Mouse (Mus musculus) heart, postnatal 4 days (tissue): Measurements from ENCODE around the gene Fam185a. TPM values are rescaled to one million over a fixed set of nuclear protein-coding genes. Genes with fewer than 3 reads are reported as not detected.

Experiments
- DNase-seq: peaks from one replicate; pipeline ENCODE4 v3.0.0; 2021
- total RNA-seq, 2 experiments: library from RNA; stranded (reverse); gene quantifications; 2 replicates each; pipeline ENCODE4 v1.2.3; 2021

The Fam185a gene
- total RNA-seq, 2 experiments from 2014 or later = 7.7 to 8.6 TPM

- DNase-seq = peak; percentile 47
These were observed 71.6 kb downstream of the Fam185a start for GRCm38 (mm10) chr5:21496321-21496720.

GRCm38 (mm10) chr5:21496881-21497280, 72.1 kb downstream of the Fam185a start:
- no peak for DNase-seq

- DNase-seq = no peak
These were observed 73.7 kb downstream of the Fam185a start for GRCm38 (mm10) chr5:21498490-21498889.

GRCm38 (mm10) chr5:21498925-21499324, 74.2 kb downstream of the Fam185a start:
- no peak for DNase-seq

GRCm38 (mm10) chr5:21500133-21500532, 75.4 kb downstream of the Fam185a start:
- DNase-seq = no peak

GRCm38 (mm10) chr5:21500941-21501340, 76.2 kb downstream of the Fam185a start:
- DNase-seq = no peak

- DNase-seq = no peak
These were observed 78.3 kb downstream of the Fam185a start for GRCm38 (mm10) chr5:21502936-21503610.

DNA sequence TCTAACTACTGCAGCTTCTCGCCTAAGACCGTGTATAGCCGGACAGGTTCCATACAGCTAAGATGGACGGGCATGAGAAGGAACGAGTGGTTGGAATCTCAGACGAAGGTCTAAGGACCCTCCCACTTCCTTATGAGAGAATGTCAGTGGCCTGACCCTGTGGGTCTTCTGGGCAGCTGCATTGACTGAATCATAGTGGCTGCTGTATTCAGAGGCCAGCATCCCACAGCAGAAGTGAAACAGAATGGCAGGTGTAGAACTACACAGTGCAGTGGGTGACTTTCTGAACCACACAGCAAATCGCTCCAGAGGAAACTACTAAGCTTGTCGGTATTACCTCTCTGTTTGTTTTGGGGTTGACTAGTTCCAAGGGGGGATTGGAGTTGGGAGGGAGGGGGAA, 80.4 kb downstream of the Fam185a start:
- no peak for DNase-seq

DNA sequence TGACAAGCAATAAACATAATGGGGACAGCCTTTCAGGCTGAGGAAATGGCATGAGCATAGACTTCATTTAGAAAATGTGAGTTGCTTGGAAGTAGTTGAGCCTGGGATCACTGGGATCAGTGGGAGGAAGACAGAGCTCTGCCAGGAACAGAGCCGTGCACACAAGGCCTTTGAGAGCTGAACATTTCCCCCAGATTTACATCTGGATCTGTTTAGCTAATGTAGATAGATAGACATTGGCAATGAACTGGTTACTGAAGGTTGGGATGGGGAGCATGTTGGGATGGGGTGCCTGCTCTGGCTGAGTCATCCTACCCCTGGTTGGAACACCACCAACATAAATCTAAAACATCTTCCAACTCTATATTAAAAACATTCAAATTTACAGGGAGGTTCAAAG, 82.1 kb downstream of the Fam185a start:
- no peak for DNase-seq

GRCm38 (mm10) chr5:21509801-21510200, 85.0 kb downstream of the Fam185a start:
- no peak for DNase-seq

DNA sequence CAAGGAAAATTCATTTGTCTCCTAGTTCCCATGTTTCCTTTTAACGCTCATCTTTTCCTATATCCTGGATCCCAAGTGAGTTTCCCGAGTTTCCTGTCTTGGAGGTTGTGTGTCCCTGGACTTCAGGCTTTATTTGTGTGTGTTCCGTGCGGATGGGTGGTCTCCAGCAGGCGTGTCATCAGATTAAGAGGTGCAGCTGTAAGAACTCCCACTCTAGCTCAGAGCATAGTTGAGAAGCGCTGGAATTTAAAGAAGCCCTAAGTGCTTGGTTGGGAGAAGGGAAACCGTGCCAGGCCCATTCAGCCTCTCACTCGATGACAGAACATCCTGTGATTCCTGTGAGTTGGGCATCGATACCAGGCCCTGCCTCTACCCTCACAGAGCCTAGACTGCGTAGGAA, 88.6 kb downstream of the Fam185a start:
- DNase-seq = no peak

DNA sequence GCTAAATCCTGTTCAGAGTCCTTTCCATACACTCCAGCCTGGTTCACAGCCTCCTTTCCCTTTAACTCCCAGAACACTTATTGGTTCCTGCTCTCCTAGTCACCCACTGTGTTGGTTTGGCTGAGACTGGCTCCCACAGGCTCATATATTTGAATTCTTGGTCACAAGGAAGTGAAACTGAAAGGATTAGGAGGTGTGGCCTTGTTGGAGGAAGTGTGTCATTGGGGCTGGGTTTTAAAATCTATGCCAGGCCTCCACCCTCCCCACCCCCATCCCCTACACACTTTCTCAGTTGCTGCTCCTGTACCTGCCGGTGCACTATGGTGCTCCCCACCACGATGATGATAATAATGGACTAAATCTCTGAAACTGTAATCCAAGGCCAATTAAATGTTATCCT, 92.8 kb downstream of the Fam185a start:
- no peak for DNase-seq

GRCm38 (mm10) chr5:21518207-21518606, 93.4 kb downstream of the Fam185a start:
- DNase-seq = no peak

DNA sequence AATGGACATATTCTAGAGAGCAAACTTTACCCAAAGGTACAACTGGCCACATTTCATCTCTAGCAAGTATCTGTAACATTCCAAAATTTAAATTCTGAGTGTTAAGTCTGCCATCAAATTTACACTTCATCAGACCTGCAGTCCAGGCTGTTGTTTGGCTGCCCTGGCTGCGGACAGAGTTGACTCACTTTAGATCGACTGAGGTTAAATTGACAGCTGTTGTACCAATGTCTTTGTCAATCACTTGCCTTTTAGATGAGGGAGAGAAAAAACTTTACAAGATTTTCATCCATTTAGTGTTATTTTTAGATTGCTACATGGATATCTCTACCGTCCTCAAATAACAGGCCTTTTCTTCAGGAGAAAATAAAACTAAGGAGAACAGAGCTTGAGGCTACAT, 94.4 kb downstream of the Fam185a start:
- no peak for DNase-seq

DNA sequence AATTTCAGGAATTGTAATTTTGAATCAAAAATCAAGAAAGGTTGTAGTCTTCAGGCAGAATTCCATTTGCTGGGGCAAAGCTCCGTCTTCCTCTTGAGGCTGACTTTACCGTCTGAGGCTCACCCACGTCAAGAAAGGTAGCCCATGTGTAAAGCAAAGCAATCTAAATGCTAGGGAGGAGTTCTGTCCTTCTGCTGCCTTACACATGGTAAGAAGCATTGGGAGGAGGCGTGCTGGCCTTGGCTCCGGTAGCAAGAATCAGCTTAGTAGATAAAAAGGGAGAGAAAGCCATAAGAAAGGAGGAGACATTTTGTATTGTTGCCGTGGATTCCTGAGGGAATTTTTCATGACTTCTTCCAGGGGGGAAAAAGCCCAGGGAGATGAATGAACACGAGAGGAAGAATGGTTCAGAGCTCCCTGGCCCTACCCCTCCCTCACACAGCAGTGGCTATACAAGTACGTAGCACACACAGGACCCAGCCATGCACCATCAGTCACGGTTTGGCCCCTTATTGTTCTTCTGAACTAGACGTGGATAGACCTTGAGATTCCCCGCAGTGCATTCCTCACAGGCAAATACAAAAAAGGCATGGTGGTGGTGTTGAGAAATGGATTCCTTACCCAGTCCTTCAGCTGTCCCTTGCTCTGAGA, 102.2 kb downstream of the Fam185a start:
- DNase-seq = no peak

DNA sequence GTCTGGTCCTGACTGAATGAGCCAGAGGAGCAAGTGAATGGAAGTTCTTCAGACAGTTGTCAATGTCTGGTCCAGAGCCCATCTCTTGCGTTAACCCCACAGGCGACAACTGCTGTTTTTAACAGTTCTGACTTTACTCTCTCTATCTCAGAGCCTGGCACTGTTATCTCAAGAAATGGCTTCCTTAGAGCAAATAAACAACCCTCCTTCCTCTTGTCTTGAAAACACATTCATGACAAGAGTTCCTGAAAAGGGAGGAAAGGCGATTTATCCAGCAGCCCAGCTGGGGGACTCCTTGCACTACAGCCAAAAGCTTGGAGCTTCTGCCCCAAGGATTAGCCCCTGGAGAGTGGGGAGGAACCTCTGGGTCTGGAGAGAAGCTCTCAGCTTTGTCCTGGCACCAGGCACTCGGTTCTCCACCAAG, 102.7 kb downstream of the Fam185a start:
- peak; percentile 32 for DNase-seq

- peak; percentile 57 for DNase-seq
These were observed 103.5 kb downstream of the Fam185a start for GRCm38 (mm10) chr5:21528068-21528842.

- no peak for DNase-seq
These were observed 104.5 kb downstream of the Fam185a start for GRCm38 (mm10) chr5:21529110-21529720.

Other genes starting within 250 kb of the Fam185a start
- 1 to 10 TPM; 4.1 to 5.7 TPM for gene Gsap, start 238.7 kb upstream of the Fam185a start, total RNA-seq
- 10 to 100 TPM; 49.3 to 50.0 TPM for gene Fgl2, start 52.3 kb upstream of the Fam185a start, total RNA-seq
- 1 to 10 TPM; 3.6 to 3.9 TPM for gene Ccdc146, start 281 bp upstream of the Fam185a start, total RNA-seq
- gene Lrrc17, start 118.6 kb downstream of the Fam185a start, total RNA-seq = 10 to 100 TPM; 16.0 to 17.8 TPM
- gene Fbxl13, start 220.7 kb downstream of the Fam185a start, total RNA-seq = under 1 TPM; 0.09 to 0.12 TPM
- 10 to 100 TPM; 17.6 to 17.7 TPM for gene Armc10, start 220.9 kb downstream of the Fam185a start, total RNA-seq